In the genomic region with DNA sequence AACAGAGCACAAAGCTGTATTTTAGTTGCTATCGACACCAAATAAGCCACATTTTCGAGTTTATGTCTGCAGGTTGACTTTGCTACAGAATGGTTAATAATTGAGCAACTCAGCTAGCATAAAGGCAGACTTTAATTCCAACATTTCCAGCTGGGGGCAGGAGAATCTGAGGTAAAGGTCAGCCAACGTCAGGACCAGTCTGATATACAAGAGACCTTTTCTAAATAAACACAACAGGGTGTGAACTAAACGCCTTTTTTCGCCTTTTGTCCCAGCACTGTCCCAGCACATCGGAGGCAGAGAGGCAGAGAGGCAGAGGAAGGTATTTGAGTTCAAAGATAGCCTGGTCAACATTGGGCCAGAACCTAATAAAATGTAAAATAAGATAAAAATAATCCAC, we compare ENCODE assay signal across 8 mouse cellular contexts. TPM values are rescaled to one million over a fixed set of nuclear protein-coding genes. Genes with fewer than 3 reads are reported as not detected.
DNase-seq lines count a peak whose midpoint lies in the region; ATAC-seq lines count a peak whose summit lies in the region.

No protein-coding gene starts in this region.

- peaks cover 25% of the 10 kb centered on the region for H3K36me3 ChIP-seq in heart, embryonic 10.5 days
- peaks cover 47% of the 10 kb centered on the region for H3K36me3 ChIP-seq in erythroblast, embryonic 14.5 days (ENCODE audit: control insufficient read depth)
- peaks cover 25% of the 10 kb centered on the region for H3K36me3 ChIP-seq in kidney, embryonic 14.5 days (ENCODE audit: control insufficient read depth, insufficient read depth, low read length)
- 0 out of 2 replicates have a peak, but pooled peaks cover 5% of the 10 kb centered on the region for H3K36me3 ChIP-seq in midbrain, embryonic 14.5 days (ENCODE audit: control insufficient read depth, insufficient read depth, low read length)

- 23% methylated on average over 6 of the region's 6 CpGs for WGBS in heart, embryonic 10.5 days
- WGBS in kidney, embryonic 14.5 days = 15% methylated on average over 6 of the region's 6 CpGs
- WGBS in midbrain, embryonic 14.5 days = 20% methylated on average over 6 of the region's 6 CpGs

- peaks cover 5% of the 10 kb centered on the region for H3K4me1 ChIP-seq in heart, embryonic 10.5 days
- peaks cover 18% of the 10 kb centered on the region for H3K4me1 ChIP-seq in erythroblast, embryonic 14.5 days (ENCODE audit: control insufficient read depth)
- H3K4me1 ChIP-seq in kidney, embryonic 14.5 days (ENCODE audit: control insufficient read depth, insufficient read depth, low read length) = peaks cover 12% of the 10 kb centered on the region
- peaks cover 10% of the 10 kb centered on the region; the same call in 1 of the 2 replicates for H3K4me1 ChIP-seq in midbrain, embryonic 14.5 days (ENCODE audit: control insufficient read depth, insufficient read depth, low read length)

- H3K27me3 ChIP-seq in heart, embryonic 10.5 days (ENCODE audit: insufficient read depth, poor library complexity, severe bottlenecking) = no peaks in the 10 kb centered on the region
- peaks cover 2% of the 10 kb centered on the region; the same call in 1 of the 2 replicates for H3K27me3 ChIP-seq in erythroblast, embryonic 14.5 days (ENCODE audit: control insufficient read depth)
- H3K27me3 ChIP-seq in kidney, embryonic 14.5 days (ENCODE audit: control insufficient read depth, insufficient read depth, low read length) = no peaks in the 10 kb centered on the region
- no peaks in the 10 kb centered on the region for H3K27me3 ChIP-seq in midbrain, embryonic 14.5 days (ENCODE audit: control insufficient read depth, insufficient read depth, low read length)

- H3K27ac ChIP-seq in heart, embryonic 10.5 days = peak overlapping the region; percentile 92
- peak overlapping the region; percentile 85; the same call in 1 of the 2 replicates for H3K27ac ChIP-seq in kidney, embryonic 14.5 days (ENCODE audit: low read depth, low read length)
- H3K27ac ChIP-seq in midbrain, embryonic 14.5 days (replicated peaks; ENCODE audit: low read depth, low read length) = no peak overlapping the region

- peak overlapping the region; percentile 61 for H3K4me2 ChIP-seq in kidney, embryonic 14.5 days (replicated peaks; ENCODE audit: low read depth, low read length)
- H3K4me2 ChIP-seq in midbrain, embryonic 14.5 days (ENCODE audit: low read length) = peak overlapping the region; percentile 95

- peak overlapping the region; percentile 86 for H3K9ac ChIP-seq in kidney, embryonic 14.5 days (ENCODE audit: low read depth, low read length)
- peak overlapping the region; percentile 56 for H3K9ac ChIP-seq in midbrain, embryonic 14.5 days (replicated peaks; ENCODE audit: low read length)

- DNase-seq in heart, embryonic 10.5 days (ENCODE audit: low spot score) = no peak
- no peak for DNase-seq in heart, postnatal 25 days (ENCODE audit: low spot score)
- no peak for DNase-seq in midbrain, embryonic 14.5 days
- no peak for DNase-seq in adrenal gland, adult 18-20 months (ENCODE audit: low spot score in 2 of 2)
- no peak for DNase-seq in layer of hippocampus, postnatal 10 days (ENCODE audit: low spot score in 2 of 2)
- DNase-seq in urinary bladder, postnatal 4 days (ENCODE audit: low spot score in 2 of 2) = no peak

- no peak for ATAC-seq in kidney, embryonic 14.5 days (ENCODE audit: low FRiP score, low TSS enrichment)
- no peak for ATAC-seq in midbrain, embryonic 14.5 days (ENCODE audit: low FRiP score, low TSS enrichment)

- intact Hi-C loops in heart, postnatal 25 days (cut with DNase I) = loop anchor here (5.0 to 10.0 kb wide), 2 partner anchors 60 to 1643 kb away; no protein-coding TSS in a partner anchor

- H3K4me3 ChIP-seq in heart, embryonic 10.5 days = peak overlapping the region; percentile 80
- peak overlapping the region; percentile 100 for H3K4me3 ChIP-seq in erythroblast, embryonic 14.5 days (replicated peaks)
- peak overlapping the region; percentile 78 for H3K4me3 ChIP-seq in kidney, embryonic 14.5 days (ENCODE audit: low read length)
- H3K4me3 ChIP-seq in midbrain, embryonic 14.5 days (replicated peaks; ENCODE audit: low read depth, low read length) = peak overlapping the region; percentile 79

- no peaks in the 10 kb centered on the region for H3K9me3 ChIP-seq in heart, embryonic 10.5 days
- no peaks in the 10 kb centered on the region for H3K9me3 ChIP-seq in erythroblast, embryonic 14.5 days (ENCODE audit: control insufficient read depth, low read length)
- no peaks in the 10 kb centered on the region for H3K9me3 ChIP-seq in kidney, embryonic 14.5 days (ENCODE audit: control insufficient read depth, low read length)
- H3K9me3 ChIP-seq in midbrain, embryonic 14.5 days (ENCODE audit: control insufficient read depth, low read length) = no peaks in the 10 kb centered on the region

RNA-seq across cellular contexts. Expression of gene Spc25, which starts 0.8 kb away (rescaled TPM):
- 144 and 158 TPM in 2 replicates for polyA plus RNA-seq in heart, embryonic 10.5 days (2016; fragmentation: Nextera tagmentation; extraction: Ambion mirVana)
- 1 to 10 TPM in 1 of 2 experiments, under 1 TPM in 1; 0.96 to 1.1 TPM for total RNA-seq in heart, postnatal 25 days (2021)
- 4.2 and 6.3 TPM in 2 replicates for polyA plus RNA-seq in erythroblast, embryonic 14.5 days (2012)
- polyA plus RNA-seq in kidney, embryonic 14.5 days (2014; fragmentation: Nextera tagmentation; extraction: Ambion mirVana) = 268 and 319 TPM in 2 replicates
- polyA plus RNA-seq in midbrain, embryonic 14.5 days (2014; fragmentation: Nextera tagmentation; extraction: Ambion mirVana) = 24.0 and 49.9 TPM in 2 replicates
- 1 to 10 TPM; 1.4 TPM for total RNA-seq in adrenal gland, adult 18-20 months (2021)
- 1 to 10 TPM; 4.0 to 5.0 TPM for total RNA-seq in layer of hippocampus, postnatal 10 days (2021)

RNA-seq across cellular contexts. Expression of gene G6pc2, which starts 5.7 kb away (rescaled TPM):
- not detected in 2 replicates for polyA plus RNA-seq in heart, embryonic 10.5 days (2016; fragmentation: Nextera tagmentation; extraction: Ambion mirVana)
- not detected for total RNA-seq in heart, postnatal 25 days (2021)
- not detected in 2 replicates for polyA plus RNA-seq in erythroblast, embryonic 14.5 days (2012)
- polyA plus RNA-seq in kidney, embryonic 14.5 days (2014; fragmentation: Nextera tagmentation; extraction: Ambion mirVana) = 3.8 and 5.0 TPM in 2 replicates
- 0.20 and 0.28 TPM in 2 replicates for polyA plus RNA-seq in midbrain, embryonic 14.5 days (2014; fragmentation: Nextera tagmentation; extraction: Ambion mirVana)
- total RNA-seq in adrenal gland, adult 18-20 months (2021) = not detected
- not detected for total RNA-seq in layer of hippocampus, postnatal 10 days (2021)
